Mouse (Mus musculus) embryonic facial prominence, embryonic 12.5 days (tissue): Measurements from ENCODE around the gene Slc19a1. TPM values are rescaled to one million over a fixed set of nuclear protein-coding genes. Genes with fewer than 3 reads are reported as not detected.

ENCODE experiments used
- ATAC-seq: fragments of 200-750 bp; cut with Nextera tagmentation; 2 replicates; pipeline ENCODE4 v1.8.0; 2017; ENCODE audit not compliant: insufficient number of reproducible peaks, insufficient read depth, low FRiP score, low TSS enrichment
- H3K27ac ChIP-seq: fragments of 300-500 bp; sonication (generic); 2 replicates; pipeline ENCODE4 v1.5.1; 2016; ENCODE audit warnings: mild to moderate bottlenecking
- H3K27me3 ChIP-seq: fragments of 300-500 bp; sonication (generic); 2 replicates; pipeline ENCODE4 v1.6.1; 2016; ENCODE audit warnings: mild to moderate bottlenecking, moderate library complexity
- H3K36me3 ChIP-seq: fragments of 300-500 bp; sonication (generic); 2 replicates; pipeline ENCODE4 v1.6.1; 2016; ENCODE audit warnings: mild to moderate bottlenecking
- H3K4me1 ChIP-seq: fragments of 300-500 bp; sonication (generic); 2 replicates; pipeline ENCODE4 v1.6.1; 2016
- H3K4me2 ChIP-seq: fragments of 300-500 bp; sonication (generic); replicated peaks from 2 replicates; pipeline ENCODE4 v1.6.1; 2016; ENCODE audit warnings: mild to moderate bottlenecking, moderate library complexity
- H3K4me3 ChIP-seq: fragments of 300-500 bp; sonication (generic); 2 replicates; pipeline ENCODE4 v1.5.1; 2016; ENCODE audit warnings: mild to moderate bottlenecking
- H3K9ac ChIP-seq: fragments of 300-500 bp; sonication (generic); 2 replicates; pipeline ENCODE4 v1.6.1; 2016; ENCODE audit warnings: mild to moderate bottlenecking, moderate library complexity
- H3K9me3 ChIP-seq: fragments of 300-500 bp; sonication (generic); 2 replicates; pipeline ENCODE4 v1.6.1; 2016; ENCODE audit warnings: mild to moderate bottlenecking, moderate library complexity
- WGBS: fragments of 180-500 bp; shearing (Covaris S2); methylation state at CpG from one replicate; pipeline ENCODE4 v1.1.7; 2016; 5-methylcytosine and 5-hydroxymethylcytosine counted together
- polyA plus RNA-seq: library from polyadenylated mRNA; unstranded; fragments of >200 nt; fragmentation: Nextera tagmentation; extraction: Ambion mirVana; gene quantifications from 2 replicates; pipeline ENCODE4 v1.2.1, GENCODE M21; 2016

The Slc19a1 gene
- polyA plus RNA-seq, 1 experiment from 2014 or later: 35.2 TPM

DNA sequence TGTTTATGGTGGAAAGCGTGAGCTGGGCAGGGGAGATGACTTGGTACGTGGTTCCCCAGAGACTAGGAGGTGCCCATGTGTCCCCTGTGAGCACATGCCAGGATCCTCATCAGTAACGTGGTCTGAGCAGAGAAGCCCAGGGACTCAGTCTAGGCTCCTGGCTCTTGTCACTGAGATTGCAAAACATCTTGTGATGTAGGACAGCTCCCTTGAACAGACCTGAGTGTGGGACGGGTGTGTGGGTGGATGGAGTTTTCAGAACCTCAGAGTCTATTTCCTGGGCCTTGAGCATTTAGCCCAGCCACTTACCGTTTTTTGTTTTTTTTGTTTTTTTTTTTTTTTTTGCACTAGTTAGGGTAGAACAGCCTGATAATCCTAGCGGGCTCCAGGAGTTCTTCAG, 3.4 kb downstream of the Slc19a1 start:
- Histone ChIP-seq H3K4me1 (peaks cover 18% of the 10 kb centered on the region), H3K9ac (no peak overlapping the region), H3K27me3 (0 out of 2 replicates have a peak, but pooled peaks cover 4% of the 10 kb centered on the region), H3K36me3 (peaks cover 27% of the 10 kb centered on the region), H3K4me2 (no peak overlapping the region), H3K9me3 (no peaks in the 10 kb centered on the region), H3K27ac (no peak overlapping the region), H3K4me3 (no peak overlapping the region)
- ATAC-seq: no peak
- 77% methylated on average over 6 of the region's 6 CpGs for WGBS

DNA sequence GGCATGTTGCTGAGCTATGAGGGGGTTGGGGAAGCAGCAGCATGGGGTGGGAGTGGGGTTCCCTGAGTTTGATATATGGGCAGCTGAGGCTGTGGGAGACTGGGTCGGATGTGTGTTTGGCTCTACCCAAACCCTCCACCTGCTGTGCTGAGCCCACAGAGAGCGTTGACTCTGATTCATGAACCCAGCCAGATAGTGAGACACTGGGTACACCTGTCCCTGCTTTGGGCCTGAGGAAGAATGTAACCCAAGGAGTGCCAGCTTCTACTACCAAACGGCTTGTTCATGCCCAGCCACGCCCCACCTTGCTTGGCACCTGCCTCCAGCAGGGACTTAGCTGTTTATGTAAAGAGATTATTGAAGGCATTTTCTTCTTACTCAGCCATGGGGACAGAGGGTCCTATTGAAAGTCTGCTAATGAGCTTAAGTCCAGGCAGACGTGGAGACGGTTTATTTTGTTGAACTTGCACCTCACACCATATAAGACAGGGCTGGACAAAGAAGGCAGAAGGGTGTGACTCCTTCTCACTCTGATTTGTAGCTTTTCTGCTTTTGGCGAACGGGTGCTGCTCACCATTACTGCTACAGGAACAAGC, 6.6 kb downstream of the Slc19a1 start:
- Histone ChIP-seq H3K4me2 (no peak overlapping the region), H3K4me1 (peaks cover 17% of the 10 kb centered on the region), H3K27ac (no peak overlapping the region), H3K9ac (no peak overlapping the region), H3K4me3 (no peak overlapping the region), H3K27me3 (no peaks in the 10 kb centered on the region), H3K36me3 (peaks cover 54% of the 10 kb centered on the region), H3K9me3 (no peaks in the 10 kb centered on the region)
- no peak for ATAC-seq
- WGBS: 86% methylated on average over 8 of the region's 8 CpGs

DNA sequence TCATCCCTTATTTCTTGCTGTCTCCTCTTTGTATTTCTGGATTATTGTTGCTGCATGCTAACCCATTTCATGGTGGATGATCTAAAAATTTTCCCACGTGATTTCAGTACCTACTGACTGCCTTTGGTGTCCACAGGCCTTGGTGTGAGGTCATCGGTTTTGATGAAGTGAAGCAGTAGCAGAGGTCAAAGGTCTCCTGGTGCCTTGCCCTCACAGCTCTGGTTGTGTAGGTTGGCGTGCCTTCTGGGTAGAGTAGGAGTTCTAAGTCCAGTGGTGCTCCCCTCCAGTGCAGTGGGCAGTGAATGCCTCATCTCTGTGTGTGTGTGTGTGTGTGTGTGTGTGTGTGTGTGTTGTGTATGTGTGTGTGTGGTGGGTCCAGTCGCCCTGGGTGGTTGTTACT, 16.2 kb downstream of the Slc19a1 start:
- H3K27ac ChIP-seq: no peak overlapping the region
- H3K36me3 ChIP-seq: peaks cover 75% of the 10 kb centered on the region
- H3K4me2 ChIP-seq: no peak overlapping the region
- no peaks in the 10 kb centered on the region for H3K4me1 ChIP-seq
- no peaks in the 10 kb centered on the region for H3K27me3 ChIP-seq
- no peaks in the 10 kb centered on the region for H3K9me3 ChIP-seq
- no peak for ATAC-seq
- 81% methylated on average over 4 of the region's 4 CpGs for WGBS
- H3K4me3 ChIP-seq: no peak overlapping the region
- H3K9ac ChIP-seq: no peak overlapping the region

DNA sequence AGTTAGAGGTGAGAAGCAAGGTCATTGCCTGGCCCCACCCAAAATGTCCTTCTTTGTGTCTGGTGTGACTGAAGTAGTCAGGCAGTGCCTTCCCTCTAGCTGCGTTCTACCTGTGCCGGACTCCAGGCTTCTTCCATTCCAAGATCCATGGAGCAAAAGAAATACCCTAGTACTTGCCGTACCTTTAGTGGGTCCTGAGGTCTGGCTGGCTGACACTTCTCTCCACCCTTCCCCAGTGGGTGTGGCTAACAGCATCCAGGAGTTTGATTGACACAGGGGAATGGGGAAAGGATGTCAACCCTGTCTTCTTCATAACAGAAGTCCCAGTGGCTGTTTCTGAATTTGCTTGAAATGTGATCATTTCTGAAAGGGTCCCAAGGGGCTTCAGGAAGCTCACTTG, 16.6 kb downstream of the Slc19a1 start:
- WGBS: 94% methylated on average over 3 of the region's 3 CpGs
- ATAC-seq: no peak

DNA sequence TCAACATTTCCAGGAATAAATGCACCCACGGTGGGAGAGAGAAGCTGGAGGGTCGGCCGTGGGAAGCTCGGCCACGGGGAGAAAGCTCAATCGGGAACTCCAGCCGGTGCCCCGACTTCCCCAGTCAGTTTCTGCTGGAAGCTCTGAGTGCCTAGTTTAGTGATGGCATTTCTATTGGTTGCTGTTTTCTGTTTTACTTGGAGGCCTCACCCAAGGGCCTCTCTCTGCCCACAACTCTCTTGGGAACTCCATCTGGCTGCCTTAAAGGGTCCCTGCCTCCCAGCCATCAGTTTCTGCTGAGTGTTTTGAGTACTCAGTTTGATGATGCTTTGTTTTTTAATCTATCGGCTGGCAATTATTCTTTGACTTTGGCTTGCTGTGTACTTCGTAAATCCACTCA, 24.7 kb downstream of the Slc19a1 start:
- Histone ChIP-seq H3K36me3 (peaks cover 10% of the 10 kb centered on the region), H3K27ac (no peak overlapping the region), H3K27me3 (no peaks in the 10 kb centered on the region), H3K9me3 (no peaks in the 10 kb centered on the region), H3K4me1 (no peaks in the 10 kb centered on the region), H3K4me3 (no peak overlapping the region), H3K4me2 (no peak overlapping the region), H3K9ac (no peak overlapping the region)
- ATAC-seq: no peak
- WGBS: 81% methylated on average over 10 of the region's 10 CpGs

More for the DNA sequence above, 16.6 kb downstream of the Slc19a1 start:
- Histone ChIP-seq H3K36me3 (peaks cover 71% of the 10 kb centered on the region), H3K27ac (no peak overlapping the region), H3K9ac (no peak overlapping the region), H3K4me1 (no peaks in the 10 kb centered on the region), H3K27me3 (no peaks in the 10 kb centered on the region), H3K9me3 (no peaks in the 10 kb centered on the region), H3K4me2 (no peak overlapping the region), H3K4me3 (no peak overlapping the region)

DNA sequence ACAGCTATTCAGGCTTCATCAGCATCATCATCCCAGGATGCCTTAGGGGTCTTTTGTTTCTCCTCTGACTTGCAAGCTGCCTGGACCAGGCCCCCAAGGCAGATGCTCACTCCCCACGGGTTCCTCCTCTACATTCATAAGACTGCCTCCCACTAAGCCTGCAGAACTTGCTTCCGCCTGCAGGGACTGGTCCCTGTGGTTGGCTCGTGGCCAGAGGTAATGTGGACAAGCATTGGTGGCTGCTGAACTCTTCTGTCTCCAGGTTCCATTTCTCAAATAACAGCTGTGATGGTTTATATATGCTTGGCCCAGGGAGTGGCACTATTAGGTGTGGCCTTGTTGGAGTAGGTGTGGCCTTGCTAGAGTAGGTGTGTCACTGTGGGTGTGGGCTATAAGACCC, 29.4 kb downstream of the Slc19a1 start:
- no peak for ATAC-seq
- H3K27ac ChIP-seq: no peak overlapping the region
- WGBS: 71% methylated on average over 3 of the region's 3 CpGs
- H3K36me3 ChIP-seq: peaks cover 10% of the 10 kb centered on the region; the same call in 1 of the 2 replicates
- H3K9ac ChIP-seq: no peak overlapping the region
- H3K27me3 ChIP-seq: no peaks in the 10 kb centered on the region
- no peaks in the 10 kb centered on the region for H3K4me1 ChIP-seq
- no peak overlapping the region for H3K4me2 ChIP-seq
- H3K9me3 ChIP-seq: no peaks in the 10 kb centered on the region
- H3K4me3 ChIP-seq: no peak overlapping the region

DNA sequence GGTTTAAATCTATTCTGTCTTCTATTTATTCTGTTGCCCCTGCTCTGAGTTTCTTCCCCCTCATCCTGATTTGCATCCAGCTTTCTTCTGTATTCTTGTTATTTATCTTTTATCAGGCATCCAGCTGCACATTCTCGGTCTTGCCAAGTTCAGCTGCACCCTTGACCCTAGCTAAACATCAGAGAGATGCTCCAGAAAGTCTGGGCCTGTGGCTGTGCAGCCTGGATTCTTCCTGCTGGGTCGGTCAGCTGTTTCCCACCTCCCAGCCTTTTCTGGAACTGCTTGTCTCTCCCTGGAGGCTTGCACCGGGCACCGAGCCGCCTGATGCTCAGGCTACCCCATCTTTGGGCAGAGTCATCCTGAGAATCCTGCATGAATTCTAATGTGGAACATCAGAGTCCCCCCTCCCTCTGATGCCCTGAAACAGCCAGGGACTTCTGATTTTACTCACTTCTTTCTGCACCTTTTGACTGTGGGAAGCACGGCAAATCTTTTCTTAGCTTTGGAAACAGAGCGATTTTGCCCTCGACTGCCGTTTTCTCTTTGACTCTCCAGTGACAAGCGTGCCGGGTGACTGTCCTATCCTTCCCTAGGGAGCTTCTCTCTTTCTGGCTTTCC, 30.5 kb downstream of the Slc19a1 start:
- ATAC-seq: no peak
- Histone ChIP-seq H3K9ac (no peak overlapping the region), H3K4me1 (no peaks in the 10 kb centered on the region), H3K27ac (no peak overlapping the region), H3K27me3 (no peaks in the 10 kb centered on the region), H3K4me3 (no peak overlapping the region), H3K4me2 (no peak overlapping the region), H3K36me3 (peaks cover 10% of the 10 kb centered on the region; the same call in 1 of the 2 replicates), H3K9me3 (no peaks in the 10 kb centered on the region)
- WGBS: 83% methylated on average over 11 of the region's 11 CpGs

DNA sequence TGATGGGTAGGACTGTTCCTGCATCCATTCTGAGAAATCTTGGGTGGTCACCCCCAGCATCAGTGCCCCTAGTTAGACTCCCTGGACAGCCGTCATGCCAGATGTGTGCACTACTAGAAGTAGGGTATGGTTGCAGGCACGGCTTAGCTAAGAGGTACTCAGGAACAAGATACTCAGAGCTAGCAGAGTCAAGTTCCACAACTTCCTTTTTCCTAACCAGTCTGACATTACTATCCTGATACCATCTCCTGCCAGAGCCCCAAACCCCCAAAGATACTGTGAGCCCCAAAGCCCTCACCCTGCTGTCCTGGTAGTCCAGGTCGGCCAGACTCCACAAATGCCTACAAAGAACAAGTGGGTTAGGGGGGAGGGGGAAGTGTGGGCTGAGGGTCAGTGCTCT, 32.2 kb downstream of the Slc19a1 start:
- Histone ChIP-seq H3K9me3 (no peaks in the 10 kb centered on the region), H3K27me3 (no peaks in the 10 kb centered on the region), H3K36me3 (peaks cover 10% of the 10 kb centered on the region; the same call in 1 of the 2 replicates), H3K4me1 (no peaks in the 10 kb centered on the region), H3K9ac (no peak overlapping the region), H3K4me3 (no peak overlapping the region), H3K27ac (no peak overlapping the region), H3K4me2 (no peak overlapping the region)
- 98% methylated on average over 3 of the region's 3 CpGs for WGBS
- no peak for ATAC-seq

DNA sequence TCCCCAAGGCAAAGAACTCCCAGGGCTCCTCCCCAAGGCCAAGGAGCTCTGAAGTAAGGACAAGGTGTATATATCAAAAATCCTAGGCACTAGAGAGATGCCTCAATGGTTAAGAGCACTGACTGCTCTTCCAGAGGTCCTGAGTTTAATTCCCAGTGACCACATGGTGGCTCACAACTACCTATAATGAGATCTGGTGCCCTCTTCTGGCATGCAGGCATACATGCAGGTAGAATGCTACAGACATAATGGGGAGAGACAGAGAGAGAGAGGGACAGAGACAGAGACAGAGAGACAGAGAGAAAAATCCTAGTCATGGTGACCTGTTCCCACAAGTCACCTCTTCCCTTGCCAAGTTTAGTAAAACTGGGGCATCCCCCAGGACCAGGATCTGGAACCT, 32.6 kb downstream of the Slc19a1 start:
- H3K36me3 ChIP-seq: peaks cover 10% of the 10 kb centered on the region; the same call in 1 of the 2 replicates
- H3K4me2 ChIP-seq: no peak overlapping the region
- no peaks in the 10 kb centered on the region for H3K27me3 ChIP-seq
- H3K4me3 ChIP-seq: no peak overlapping the region
- H3K9me3 ChIP-seq: no peaks in the 10 kb centered on the region
- H3K9ac ChIP-seq: no peak overlapping the region
- no peaks in the 10 kb centered on the region for H3K4me1 ChIP-seq
- no peak for ATAC-seq
- no peak overlapping the region for H3K27ac ChIP-seq

DNA sequence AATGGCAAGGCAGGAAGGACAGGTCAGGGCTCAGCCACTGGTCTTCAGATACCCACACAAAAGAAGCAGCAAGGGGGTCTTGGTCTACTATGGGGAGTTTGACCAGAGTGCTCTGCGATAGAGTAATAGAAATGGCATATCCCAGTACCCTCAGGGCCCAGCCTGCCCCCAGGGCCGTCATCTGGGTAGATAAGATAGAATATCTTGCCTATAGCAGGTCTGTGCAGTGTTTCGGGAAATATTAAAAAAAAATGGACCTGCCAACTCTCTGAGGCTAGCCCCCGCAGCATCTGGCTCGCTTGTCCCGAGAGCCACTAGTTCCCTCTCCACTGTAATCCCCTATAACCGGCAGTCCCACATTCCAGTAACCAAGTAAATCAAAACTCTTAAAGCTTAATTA, 36.4 kb downstream of the Slc19a1 start:
- WGBS: 84% methylated on average over 7 of the region's 7 CpGs
- Histone ChIP-seq H3K4me2 (no peak overlapping the region), H3K36me3 (peaks cover 14% of the 10 kb centered on the region; the same call in 1 of the 2 replicates)

DNA sequence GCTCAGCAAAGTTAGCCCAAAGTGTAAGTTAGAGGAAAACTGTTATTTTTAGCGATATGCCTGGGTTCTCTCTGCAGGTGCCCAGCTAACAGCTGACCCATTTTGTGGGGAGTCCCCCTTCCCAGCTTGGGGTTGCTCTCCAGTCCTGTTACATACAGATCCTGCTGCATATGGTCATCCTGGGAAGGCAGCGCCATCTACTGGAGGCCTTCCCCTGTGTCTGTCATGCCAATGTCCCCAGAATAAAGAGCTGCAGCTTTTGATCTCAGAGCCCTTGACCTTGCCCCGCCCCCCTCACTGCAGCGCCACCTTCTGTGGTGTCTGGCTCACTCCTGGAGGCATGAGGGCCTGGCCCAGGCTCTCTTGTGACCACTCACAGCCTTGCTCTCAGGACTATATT, 38.0 kb downstream of the Slc19a1 start:
- 38% methylated on average over 4 of the region's 4 CpGs for WGBS
- no peak for ATAC-seq
- Histone ChIP-seq H3K4me1 (no peaks in the 10 kb centered on the region), H3K27ac (no peak overlapping the region), H3K9me3 (no peaks in the 10 kb centered on the region), H3K36me3 (peaks cover 7% of the 10 kb centered on the region; the same call in 1 of the 2 replicates), H3K27me3 (no peaks in the 10 kb centered on the region), H3K9ac (no peak overlapping the region), H3K4me2 (no peak overlapping the region), H3K4me3 (no peak overlapping the region)

More for the DNA sequence above, 36.4 kb downstream of the Slc19a1 start:
- Histone ChIP-seq H3K9ac (no peak overlapping the region), H3K27ac (no peak overlapping the region), H3K4me3 (no peak overlapping the region), H3K9me3 (no peaks in the 10 kb centered on the region), H3K27me3 (no peaks in the 10 kb centered on the region), H3K4me1 (no peaks in the 10 kb centered on the region)
- no peak for ATAC-seq

DNA sequence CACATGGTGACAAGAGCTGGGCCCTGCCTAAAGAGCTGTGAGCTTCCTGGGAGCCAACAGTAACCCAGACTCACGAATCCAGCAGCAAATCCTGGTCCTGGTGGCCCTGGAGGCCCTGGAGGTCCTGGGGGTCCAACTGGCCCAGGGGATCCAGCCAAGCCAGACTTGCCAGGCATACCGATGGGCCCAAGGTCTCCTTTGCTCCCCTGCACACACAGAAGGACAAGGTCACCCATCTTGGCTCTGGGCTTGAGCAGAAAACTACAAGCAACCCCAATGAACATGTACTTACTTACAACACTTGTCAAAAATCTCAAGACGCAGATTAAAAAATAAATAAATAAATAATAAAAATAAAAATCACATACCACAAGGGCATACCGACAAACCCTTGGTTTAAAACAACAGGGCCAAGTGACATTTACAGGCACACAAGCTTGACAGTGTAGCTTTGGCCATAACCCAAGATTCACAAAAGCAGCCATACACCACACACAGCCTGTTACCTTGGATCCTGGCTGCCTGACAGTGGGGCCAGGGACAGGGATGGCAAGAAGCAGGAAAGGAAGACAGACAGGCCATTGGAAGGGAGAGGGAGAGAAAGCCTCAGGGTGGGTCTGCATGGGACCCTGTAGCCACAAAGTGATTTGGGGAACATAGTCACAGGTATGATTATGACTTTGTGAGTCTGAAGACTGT, 42.4 kb downstream of the Slc19a1 start:
- H3K9me3 ChIP-seq: no peaks in the 10 kb centered on the region
- no peak overlapping the region for H3K4me2 ChIP-seq
- H3K4me3 ChIP-seq: no peak overlapping the region
- WGBS: 81% methylated on average over 4 of the region's 4 CpGs
- H3K4me1 ChIP-seq: no peaks in the 10 kb centered on the region
- ATAC-seq: no peak
- peaks cover 10% of the 10 kb centered on the region; the same call in 1 of the 2 replicates for H3K36me3 ChIP-seq
- H3K9ac ChIP-seq: no peak overlapping the region
- H3K27me3 ChIP-seq: no peaks in the 10 kb centered on the region
- no peak overlapping the region for H3K27ac ChIP-seq
